Comparison of ENCODE assay signal across 9 mouse cellular contexts in the genomic region with DNA sequence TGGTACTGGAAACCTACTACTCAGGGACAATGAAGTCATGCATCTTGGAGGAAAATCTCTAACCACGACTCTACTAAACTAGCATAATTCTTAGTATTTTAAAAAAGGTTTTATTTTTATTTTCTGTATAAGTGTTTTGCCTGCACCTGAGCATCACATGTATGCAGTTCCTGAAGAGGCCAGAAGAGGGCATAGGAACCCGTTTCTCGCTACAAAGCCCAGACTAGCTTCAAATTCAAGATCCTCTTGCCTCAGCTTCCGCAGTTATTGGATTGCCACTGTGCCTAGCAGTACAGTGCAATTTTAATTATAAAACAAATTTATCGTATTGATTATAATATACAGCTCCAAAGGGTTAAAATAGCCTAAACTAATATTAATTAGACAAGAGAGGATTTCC. TPM values are rescaled to one million over a fixed set of nuclear protein-coding genes. Genes with fewer than 3 reads are reported as not detected.
DNase-seq lines count a peak whose midpoint lies in the region; ATAC-seq lines count a peak whose summit lies in the region.
"Had no signal": no experiment of that assay in that cellular context is flagged by ENCODE, and none has a peak within 500 bp of the region (broad histone marks: within the 10 kb centered on the region; RNA-seq: fewer than 3 reads in every experiment).

No protein-coding gene starts in this region.

- H3K36me3 ChIP-seq in heart, embryonic 10.5 days, result no peaks in the 10 kb centered on the region
- H3K36me3 ChIP-seq in neural tube, embryonic 11.5 days (ENCODE audit: control insufficient read depth, insufficient read depth, low read length), result no peaks in the 10 kb centered on the region
- H3K36me3 ChIP-seq: limb, embryonic 12.5 days had no signal

- WGBS in heart, embryonic 10.5 days, result 11% methylated on average over 5 of the region's 5 CpGs
- 14% methylated on average over 5 of the region's 5 CpGs for WGBS in neural tube, embryonic 11.5 days

- no peaks in the 10 kb centered on the region for H3K4me1 ChIP-seq in heart, embryonic 10.5 days
- H3K4me1 ChIP-seq in neural tube, embryonic 11.5 days (ENCODE audit: control insufficient read depth, insufficient read depth, low read length), result no peaks in the 10 kb centered on the region
- H3K4me1 ChIP-seq: limb, embryonic 12.5 days had no signal

- ATAC-seq in neural tube, embryonic 11.5 days (ENCODE audit: insufficient read depth, low FRiP score, low TSS enrichment), result no peak

- DNase-seq in heart, adult 11 months, result peak; percentile 49
- no peak for DNase-seq in heart, embryonic 10.5 days (ENCODE audit: low spot score)
- peak; percentile 8 for DNase-seq in urinary bladder, postnatal 25 days (ENCODE audit: low spot score)
- no peak for DNase-seq in urinary bladder, adult 2 months (ENCODE audit: low spot score)
- DNase-seq in embryo, embryonic 10.5 days (ENCODE audit: low spot score), result peak; percentile 76
- peak; percentile 57 for DNase-seq in kidney, postnatal 10 days
- DNase-seq in neural tube, embryonic 11.5 days (ENCODE audit: low spot score), result peak; percentile 26
- DNase-seq in urinary bladder, adult 18-20 months (ENCODE audit: low spot score in 2 of 2), result no peak

- H3K27me3 ChIP-seq in heart, embryonic 10.5 days (ENCODE audit: insufficient read depth, poor library complexity, severe bottlenecking), result no peaks in the 10 kb centered on the region
- H3K27me3 ChIP-seq in neural tube, embryonic 11.5 days (ENCODE audit: control insufficient read depth, insufficient read depth, low read length), result no peaks in the 10 kb centered on the region
- H3K27me3 ChIP-seq: limb, embryonic 12.5 days had no signal

- no peak overlapping the region for H3K9ac ChIP-seq in neural tube, embryonic 11.5 days (ENCODE audit: low read length)
- H3K9ac ChIP-seq: limb, embryonic 12.5 days had no signal

- H3K9me3 ChIP-seq in heart, embryonic 10.5 days, result no peaks in the 10 kb centered on the region
- no peaks in the 10 kb centered on the region for H3K9me3 ChIP-seq in neural tube, embryonic 11.5 days (ENCODE audit: control insufficient read depth, low read length)
- H3K9me3 ChIP-seq: limb, embryonic 12.5 days had no signal

- H3K4me2 ChIP-seq in neural tube, embryonic 11.5 days (ENCODE audit: low read depth), result no peak overlapping the region
- H3K4me2 ChIP-seq: limb, embryonic 12.5 days had no signal

- no peak overlapping the region for H3K4me3 ChIP-seq in heart, embryonic 10.5 days
- H3K4me3 ChIP-seq in neural tube, embryonic 11.5 days (ENCODE audit: low read depth, low read length), result no peak overlapping the region
- H3K4me3 ChIP-seq: limb, embryonic 12.5 days had no signal

- no peak overlapping the region for H3K27ac ChIP-seq in heart, embryonic 10.5 days
- no peak overlapping the region for H3K27ac ChIP-seq in neural tube, embryonic 11.5 days (ENCODE audit: low read depth, low read length)
- H3K27ac ChIP-seq: limb, embryonic 12.5 days had no signal

RNA-seq across cellular contexts. Expression of gene Map4k5, which starts 31.0 kb away (rescaled TPM):
- 32.3 and 33.7 TPM in 2 replicates for polyA plus RNA-seq in heart, embryonic 10.5 days (2016; fragmentation: Nextera tagmentation; extraction: Ambion mirVana)
- polyA plus RNA-seq in urinary bladder, adult 2 months (2012; rRNA removed), result 23.3 and 29.0 TPM in 2 replicates
- 42.3 and 43.5 TPM in 2 replicates for polyA plus RNA-seq in neural tube, embryonic 11.5 days (2014; fragmentation: Nextera tagmentation; extraction: Ambion mirVana)

RNA-seq across cellular contexts. Expression of gene Atl1, which starts 31.6 kb away (rescaled TPM):
- polyA plus RNA-seq in heart, embryonic 10.5 days (2016; fragmentation: Nextera tagmentation; extraction: Ambion mirVana), result 5.5 and 6.5 TPM in 2 replicates
- 6.8 and 9.1 TPM in 2 replicates for polyA plus RNA-seq in urinary bladder, adult 2 months (2012; rRNA removed)
- 43.1 and 48.1 TPM in 2 replicates for polyA plus RNA-seq in neural tube, embryonic 11.5 days (2014; fragmentation: Nextera tagmentation; extraction: Ambion mirVana)

Comparison
In these comparisons a context has a peak if more than half of its experiments do, and no peak if none do; other contexts are left out.
1. DNase-seq: peak in heart, adult 11 months (single experiment), urinary bladder, postnatal 25 days (single experiment), embryo, embryonic 10.5 days (single experiment), kidney, postnatal 10 days (single experiment) and neural tube, embryonic 11.5 days (single experiment); none in heart, embryonic 10.5 days (single experiment), urinary bladder, adult 2 months (single experiment) and urinary bladder, adult 18-20 months (0 of 2).